Comparison of ENCODE assay signal across 25 mouse cellular contexts in genomic region chr14:33193762-33194161, GRCm38 (mm10). TPM values are rescaled to one million over a fixed set of nuclear protein-coding genes. Genes with fewer than 3 reads are reported as not detected.
DNase-seq lines count a peak whose midpoint lies in the region; ATAC-seq and TF ChIP-seq lines count a peak whose summit lies in the region.
"Had no signal": no experiment of that assay in that cellular context is flagged by ENCODE, and none has a peak within 500 bp of the region (broad histone marks: within the 10 kb centered on the region; RNA-seq: fewer than 3 reads in every experiment).

No protein-coding gene starts in this region.

- DNase-seq in liver, adult 2 months (ENCODE audit: extremely low read depth, low read depth, low spot score): peak; percentile 16
- DNase-seq in liver: no peak
- no peak for DNase-seq in liver, embryonic 14.5 days (ENCODE audit: low read depth in 3 of 3, low spot score in 3 of 3)
- DNase-seq in gastrocnemius, postnatal 4 days (ENCODE audit: low spot score in 2 of 2): no peak
- DNase-seq in gastrocnemius, postnatal 25 days: no peak
- DNase-seq in left cerebral cortex, postnatal 4 days: no peak
- DNase-seq: cerebellum, adult 9-11 months; embryo, embryonic 11 days; heart, adult 18-20 months; heart, postnatal 4 days; kidney, postnatal 4 days; layer of hippocampus, adult 9-11 months; lung, embryonic 14.5 days; thymus, adult 18-20 months; thymus, postnatal 4 days had no signal

- peaks cover 2% of the 10 kb centered on the region; the same call in 1 of the 2 replicates for H3K27me3 ChIP-seq in liver, adult 2 months (ENCODE audit: control insufficient read depth, insufficient read depth, low read length)
- no peaks in the 10 kb centered on the region for H3K27me3 ChIP-seq in liver, embryonic 14.5 days (ENCODE audit: control insufficient read depth, insufficient read depth, low read length)
- H3K27me3 ChIP-seq: kidney, embryonic 15.5 days; midbrain, embryonic 13.5 days had no signal

- intact Hi-C loops in left cerebral cortex, postnatal 4 days (cut with DNase I): no loop called here

- H3K36me3 ChIP-seq in liver, adult 2 months (ENCODE audit: control insufficient read depth, insufficient read depth, low read length): no peaks in the 10 kb centered on the region
- no peaks in the 10 kb centered on the region for H3K36me3 ChIP-seq in liver, embryonic 14.5 days (replicated peaks; ENCODE audit: control insufficient read depth, insufficient read depth, low read depth)
- H3K36me3 ChIP-seq: kidney, embryonic 15.5 days; limb, embryonic 10.5 days; midbrain, embryonic 13.5 days had no signal

- TF ChIP-seq EP300 in liver, embryonic 14.5 days (IDR thresholded peaks at IDR 0.05; ENCODE audit: low read depth): no peak

- no peaks in the 10 kb centered on the region for H3K9me3 ChIP-seq in liver, embryonic 14.5 days (ENCODE audit: control insufficient read depth, low read length)
- H3K9me3 ChIP-seq: kidney, embryonic 15.5 days; limb, embryonic 10.5 days; midbrain, embryonic 13.5 days had no signal

- no peaks in the 10 kb centered on the region for H3K4me1 ChIP-seq in liver, adult 2 months (ENCODE audit: control insufficient read depth, insufficient read depth, low read length)
- H3K4me1 ChIP-seq in bone marrow, adult 2 months (ENCODE audit: control insufficient read depth, insufficient read depth, low read length): peaks cover 5% of the 10 kb centered on the region
- H3K4me1 ChIP-seq in liver, embryonic 14.5 days (replicated peaks; ENCODE audit: control insufficient read depth in 2 of 2, insufficient read depth in 2 of 2, low read length in 1 of 2): no peaks in the 10 kb centered on the region; a peak in 1 of 4 replicates
- H3K4me1 ChIP-seq: kidney, embryonic 15.5 days; midbrain, embryonic 13.5 days had no signal

- no peak for TF ChIP-seq CTCF in liver, adult 2 months (IDR thresholded peaks at IDR 0.05; ENCODE audit: low read depth, low read length)
- TF ChIP-seq CTCF in bone marrow, adult 2 months (IDR thresholded peaks at IDR 0.05; ENCODE audit: control insufficient read depth, insufficient read depth, low read length): no peak
- TF ChIP-seq CTCF in liver, embryonic 14.5 days (IDR thresholded peaks at IDR 0.05; ENCODE audit: low read depth): no peak

- no peak overlapping the region for H3K4me3 ChIP-seq in liver, adult 2 months (ENCODE audit: insufficient read depth, low read depth, low read length)
- H3K4me3 ChIP-seq in bone marrow, adult 2 months (replicated peaks; ENCODE audit: control insufficient read depth, low read depth, low read length): no peak overlapping the region
- no peak overlapping the region for H3K4me3 ChIP-seq in liver, embryonic 14.5 days (ENCODE audit: insufficient read depth in 1 of 2, low read depth in 2 of 2, low read length in 2 of 2)
- H3K4me3 ChIP-seq: kidney, embryonic 15.5 days; left cerebral cortex, adult 2 months; limb, embryonic 10.5 days; midbrain, embryonic 13.5 days; myocyte had no signal

- H3K4me2 ChIP-seq in liver, embryonic 14.5 days (ENCODE audit: low read depth): 0 out of 2 replicates have a peak overlapping the region, but pooled peaks have one; percentile 11
- H3K4me2 ChIP-seq: kidney, embryonic 15.5 days; lung, embryonic 14.5 days; midbrain, embryonic 13.5 days had no signal

- no peak overlapping the region for H3K9ac ChIP-seq in liver, adult 2 months (ENCODE audit: low read depth, low read length)
- H3K9ac ChIP-seq in liver, embryonic 14.5 days (replicated peaks): no peak overlapping the region
- H3K9ac ChIP-seq: kidney, embryonic 15.5 days; lung, embryonic 14.5 days; midbrain, embryonic 13.5 days had no signal

- no peaks in the 10 kb centered on the region for H3K79me2 ChIP-seq in liver, adult 2 months (ENCODE audit: control insufficient read depth, insufficient read depth, low read length)

- H3K27ac ChIP-seq in liver, adult 2 months (replicated peaks; ENCODE audit: insufficient read depth, low read depth, low read length): peak overlapping the region; percentile 68
- H3K27ac ChIP-seq in bone marrow, adult 2 months (ENCODE audit: control insufficient read depth, insufficient read depth, low read depth, low read length, poor library complexity): peak overlapping the region; percentile 90
- H3K27ac ChIP-seq in liver, embryonic 14.5 days: no peak overlapping the region
- H3K27ac ChIP-seq: kidney, embryonic 15.5 days; left cerebral cortex, adult 2 months; limb, embryonic 10.5 days; midbrain, embryonic 13.5 days had no signal

- no peak for ATAC-seq in liver, embryonic 14.5 days (ENCODE audit: insufficient read depth)
- peak; percentile 85 for ATAC-seq in megakaryocyte progenitor cell, adult 5-6 weeks (replicated peaks; ENCODE audit: poor library complexity)
- ATAC-seq: forebrain, embryonic 16.5 days; hindbrain, embryonic 16.5 days; intestine, postnatal 0 days; midbrain, embryonic 13.5 days had no signal

- TF ChIP-seq POLR2A in liver, adult 2 months (IDR thresholded peaks at IDR 0.05; ENCODE audit: extremely low read depth, insufficient read depth, low read length): no peak
- no peak for TF ChIP-seq POLR2A in bone marrow, adult 2 months (IDR thresholded peaks at IDR 0.05; ENCODE audit: borderline replicate concordance, control insufficient read depth, low read depth, low read length)

RNA-seq across cellular contexts. Expression of gene Wdfy4, which starts 8.5 kb away (rescaled TPM):
- 3.0 and 5.8 TPM in 2 replicates for total RNA-seq in liver, adult 2 months (2014; rRNA removed)
- 0.52 and 2.1 TPM in 2 replicates for polyA plus RNA-seq in liver, adult 2 months (2012; rRNA removed)
- 19.8 and 36.8 TPM in 2 replicates for polyA plus RNA-seq in bone marrow, adult 2 months (2011; ENCODE audit: insufficient read depth, insufficient read length, low replicate concordance, missing spikeins)
- 1.2 and 2.6 TPM in 2 replicates for polyA plus RNA-seq in liver, embryonic 14.5 days (2012; rRNA removed)
- polyA plus RNA-seq in liver, embryonic 14.5 days (2014; fragmentation: Nextera tagmentation; extraction: Ambion mirVana): 1.2 TPM in 2 replicates
- total RNA-seq in megakaryocyte progenitor cell, adult 5-6 weeks (2015): 32.7 and 38.3 TPM in 2 replicates
- 42.8 and 51.9 TPM in 2 replicates for total RNA-seq in megakaryocyte progenitor cell, adult 5-6 weeks (2017)
- 1 to 10 TPM; 3.9 to 4.6 TPM for total RNA-seq in gastrocnemius, postnatal 4 days (2021)
- total RNA-seq in gastrocnemius, postnatal 25 days (2021): 1 to 10 TPM in 1 of 2 experiments, under 1 TPM in 1; 0.83 to 1.2 TPM
- 1 to 10 TPM; 1.2 to 2.7 TPM for total RNA-seq in left cerebral cortex, postnatal 4 days (2021)

RNA-seq across cellular contexts. Expression of gene Arhgap22, which starts 20.1 kb away (rescaled TPM):
- 0.09 and 0.20 TPM in 2 replicates for total RNA-seq in liver, adult 2 months (2014; rRNA removed)
- 0.27 and 0.57 TPM in 2 replicates for polyA plus RNA-seq in liver, adult 2 months (2012; rRNA removed)
- 1.3 TPM in 1 of 2 replicates, not detected in the other for polyA plus RNA-seq in bone marrow, adult 2 months (2011; ENCODE audit: insufficient read depth, insufficient read length, low replicate concordance, missing spikeins)
- 2.0 and 2.3 TPM in 2 replicates for polyA plus RNA-seq in liver, embryonic 14.5 days (2012; rRNA removed)
- polyA plus RNA-seq in liver, embryonic 14.5 days (2014; fragmentation: Nextera tagmentation; extraction: Ambion mirVana): 2.6 and 3.3 TPM in 2 replicates
- 0.22 and 0.35 TPM in 2 replicates for total RNA-seq in megakaryocyte progenitor cell, adult 5-6 weeks (2015)
- 0.57 and 1.4 TPM in 2 replicates for total RNA-seq in megakaryocyte progenitor cell, adult 5-6 weeks (2017)
- total RNA-seq in gastrocnemius, postnatal 4 days (2021): 1 to 10 TPM; 1.9 to 3.5 TPM
- total RNA-seq in gastrocnemius, postnatal 25 days (2021): 1 to 10 TPM; 1.0 to 1.1 TPM
- 1 to 10 TPM; 4.2 to 5.6 TPM for total RNA-seq in left cerebral cortex, postnatal 4 days (2021)
